Mouse (Mus musculus) thymus, adult 2 months (tissue): ENCODE measurements around the gene Gm49340. TPM values are rescaled to one million over a fixed set of nuclear protein-coding genes. Genes with fewer than 3 reads are reported as not detected.
A peak's percentile ranks its signal among the peaks of the same experiment; 100 is the strongest.

Experiments used
- DNase-seq: peaks from one replicate; pipeline ENCODE4 v3.0.0; 2021
- H3K27ac ChIP-seq: fragments of 200-500 bp; 2 replicates; pipeline ENCODE4 v1.5.1; 2012; ENCODE audit warnings: low read length, control low read depth; ENCODE audit not compliant: control insufficient read depth, insufficient read depth
- H3K27me3 ChIP-seq: fragments of 200-500 bp; 2 replicates; pipeline ENCODE4 v1.6.1; 2012; ENCODE audit warnings: mild to moderate bottlenecking, low read length, moderate library complexity, mixed read lengths; ENCODE audit not compliant: control insufficient read depth, insufficient read depth
- H3K36me3 ChIP-seq: fragments of 200-500 bp; 2 replicates; pipeline ENCODE4 v1.6.1; 2012; ENCODE audit warnings: mild to moderate bottlenecking, low read length, moderate library complexity; ENCODE audit not compliant: control insufficient read depth, insufficient read depth
- H3K4me1 ChIP-seq: fragments of 200-500 bp; replicated peaks from 2 replicates; pipeline ENCODE4 v1.6.1; 2012; ENCODE audit warnings: low read length; ENCODE audit not compliant: control insufficient read depth, insufficient read depth
- H3K4me3 ChIP-seq: fragments of 200-500 bp; 2 replicates; pipeline ENCODE4 v1.5.1; 2012; ENCODE audit warnings: mild to moderate bottlenecking, low read length, control low read depth, moderate library complexity; ENCODE audit not compliant: control insufficient read depth, insufficient read depth
- CTCF ChIP-seq: fragments of 200-500 bp; IDR thresholded peaks from 2 replicates; pipeline ENCODE4 v1.5.1; 2012; ENCODE audit warnings: mild to moderate bottlenecking, control low read depth, low read length, moderate library complexity, borderline replicate concordance; ENCODE audit not compliant: control insufficient read depth, poor library complexity, insufficient read depth; ENCODE audit errors: extremely low read depth
- POLR2A ChIP-seq: fragments of 200-500 bp; IDR thresholded peaks from 2 replicates; pipeline ENCODE4 v1.6.1; 2012; ENCODE audit warnings: mild to moderate bottlenecking, low read length, control low read depth, moderate library complexity; ENCODE audit not compliant: control insufficient read depth, poor library complexity, insufficient read depth; ENCODE audit errors: extremely low read depth
- WGBS: fragments of 180-500 bp; shearing (Covaris S2); methylation state at CpG from one replicate; pipeline ENCODE4 v1.1.7; 2018; 5-methylcytosine and 5-hydroxymethylcytosine counted together
- polyA plus RNA-seq: library from polyadenylated mRNA; depleted of rRNA; stranded (reverse); fragments of >200 nt; gene quantifications from 2 replicates; pipeline ENCODE4 v1.2.3, GENCODE M21; 2012; rRNA removed

The Gm49340 gene
- not detected in 2 replicates for polyA plus RNA-seq

DNA sequence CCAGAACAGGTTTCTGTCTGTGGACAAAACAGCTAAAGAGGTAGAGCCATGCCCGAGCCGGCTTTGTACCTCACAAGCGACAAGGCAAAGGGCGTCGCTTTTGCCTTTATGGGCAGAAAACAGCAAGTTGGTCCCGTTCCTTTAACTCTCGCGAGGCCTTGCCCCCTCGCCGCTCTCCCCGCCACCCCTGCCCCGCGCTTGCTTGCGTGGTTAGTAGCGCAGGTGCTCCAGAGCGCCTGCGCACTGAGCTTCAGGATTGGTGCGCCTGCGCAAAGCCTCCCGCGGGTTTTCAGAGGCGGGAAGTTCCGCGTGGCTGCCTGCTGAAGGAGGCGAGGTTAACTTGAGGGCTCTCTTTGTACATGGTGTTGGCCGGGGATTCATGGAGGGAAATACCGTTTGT, at the start of gene Gm49340, which contains the start of the genes Aspa and Spata22:
Gene Gm49340 (plus strand): TSS at position 300 of the 400 bp plus-strand sequence.
Gene Aspa (minus strand): TSS at position 155 of the 400 bp plus-strand sequence.
Gene Spata22 (plus strand): TSS at position 300 of the 400 bp plus-strand sequence.
- no peak within 1 kb of the TSS for H3K4me3 ChIP-seq
- H3K27me3 ChIP-seq = no peaks in the 10 kb centered on the region
- no peak for TF ChIP-seq CTCF
- TF ChIP-seq POLR2A = no peak
- H3K27ac ChIP-seq = no peak within 1 kb of the TSS
- 89% methylated on average over 27 of the region's 27 CpGs for WGBS
- no peaks in the 10 kb centered on the region for H3K4me1 ChIP-seq
- H3K36me3 ChIP-seq = no peaks in the 10 kb centered on the region
- DNase-seq = no peak

DNA sequence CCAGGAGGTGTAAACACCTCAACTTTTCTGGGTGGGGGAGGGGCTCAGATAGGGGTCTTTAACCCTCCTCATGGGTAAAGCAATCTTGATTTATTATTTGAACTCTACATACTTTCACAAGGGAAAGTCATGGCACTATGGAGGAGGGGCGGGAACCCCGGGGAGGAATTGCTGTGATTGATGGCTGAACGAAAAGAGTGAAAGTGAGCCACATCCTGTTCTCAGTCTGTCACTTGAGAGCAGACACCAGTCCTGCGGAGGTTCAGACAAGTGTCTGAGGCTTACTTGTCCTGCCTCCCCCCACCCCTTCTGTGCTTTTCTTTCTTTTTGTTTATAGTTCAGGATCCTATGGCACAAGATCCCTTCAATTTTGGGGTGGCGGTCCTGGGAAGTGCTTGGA, 48.8 kb upstream of the Gm49340 start:
- no peak overlapping the region for H3K27ac ChIP-seq
- no peak overlapping the region for H3K4me3 ChIP-seq
- no peaks in the 10 kb centered on the region for H3K4me1 ChIP-seq
- H3K27me3 ChIP-seq = no peaks in the 10 kb centered on the region
- no peak for DNase-seq
- H3K36me3 ChIP-seq = no peaks in the 10 kb centered on the region
- TF ChIP-seq POLR2A = no peak
- no peak for TF ChIP-seq CTCF
- whole genome bisulfite sequencing = 19% methylated on average over 5 of the region's 5 CpGs

DNA sequence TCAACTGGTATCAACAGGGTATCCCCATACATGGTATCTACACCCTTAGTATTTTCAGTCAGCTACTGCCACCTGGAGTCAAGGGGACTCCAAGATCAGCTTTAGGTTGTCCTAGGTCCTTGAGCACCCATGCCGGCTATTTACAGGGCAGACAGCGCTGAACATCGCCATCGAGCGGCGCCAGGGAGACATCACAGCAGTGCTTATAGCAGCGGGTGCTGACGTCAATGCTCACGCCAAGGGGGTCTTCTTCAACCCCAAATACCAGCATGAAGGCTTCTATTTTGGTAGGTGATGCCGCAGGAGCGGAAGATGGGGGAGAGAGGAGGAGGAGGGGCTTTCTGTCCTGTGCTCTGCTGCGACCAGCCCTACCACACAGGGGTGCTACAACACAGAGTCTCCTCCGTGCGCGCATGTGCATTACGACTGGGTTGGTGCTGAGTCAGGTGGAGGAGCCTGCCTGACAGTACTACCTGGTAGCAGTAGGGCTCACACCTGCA, 48.0 kb upstream of the Gm49340 start:
- TF ChIP-seq POLR2A = no peak
- TF ChIP-seq CTCF = no peak
- Histone ChIP-seq H3K36me3 (no peaks in the 10 kb centered on the region), H3K4me1 (no peaks in the 10 kb centered on the region), H3K27ac (no peak overlapping the region), H3K27me3 (no peaks in the 10 kb centered on the region), H3K4me3 (no peak overlapping the region)
- DNase-seq = peak; percentile 19
- WGBS = 4% methylated on average over 16 of the region's 16 CpGs

DNA sequence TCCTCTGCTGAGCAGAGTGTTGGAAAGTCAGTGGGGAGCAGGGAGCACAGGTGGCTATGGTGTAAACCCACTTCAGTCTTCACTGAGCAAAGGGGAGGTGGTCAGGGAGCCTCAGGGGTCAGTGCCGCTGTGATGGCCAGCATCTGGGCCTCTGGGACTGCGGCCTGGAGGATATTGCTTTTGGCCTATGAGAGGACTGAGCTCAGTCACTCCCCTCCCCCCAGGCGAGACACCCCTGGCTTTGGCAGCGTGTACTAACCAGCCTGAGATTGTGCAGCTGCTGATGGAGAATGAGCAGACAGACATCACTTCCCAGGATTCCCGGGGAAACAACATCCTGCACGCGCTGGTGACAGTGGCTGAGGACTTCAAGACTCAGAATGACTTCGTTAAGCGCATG, 46.2 kb upstream of the Gm49340 start:
- no peak for TF ChIP-seq CTCF
- no peak for TF ChIP-seq POLR2A
- Histone ChIP-seq H3K27ac (no peak overlapping the region), H3K27me3 (no peaks in the 10 kb centered on the region), H3K4me1 (no peaks in the 10 kb centered on the region), H3K4me3 (no peak overlapping the region), H3K36me3 (no peaks in the 10 kb centered on the region)
- DNase-seq = no peak
- WGBS = 85% methylated on average over 9 of the region's 9 CpGs

DNA sequence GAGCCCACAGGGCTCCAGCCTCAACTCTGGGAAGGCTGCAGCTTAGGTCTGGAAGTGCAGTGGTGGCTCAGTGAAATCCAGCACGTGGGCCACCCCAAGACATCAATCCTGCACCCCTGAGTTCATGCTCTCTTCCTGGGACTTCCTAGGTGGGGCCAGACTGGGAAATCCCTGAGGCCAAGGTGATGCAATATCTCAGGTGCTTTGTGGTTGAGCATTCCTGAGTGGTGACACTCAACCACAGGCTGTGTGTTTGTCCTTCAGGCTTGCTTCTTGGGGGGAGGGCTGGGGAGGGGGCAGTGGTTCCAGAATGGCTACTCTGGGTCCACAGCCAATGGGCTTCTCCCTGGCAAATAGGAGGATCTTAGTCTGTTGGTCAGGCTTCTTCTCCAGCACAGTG, 45.6 kb upstream of the Gm49340 start:
- Histone ChIP-seq H3K36me3 (no peaks in the 10 kb centered on the region), H3K4me1 (no peaks in the 10 kb centered on the region), H3K27me3 (no peaks in the 10 kb centered on the region), H3K27ac (no peak overlapping the region), H3K4me3 (no peak overlapping the region)
- 35% methylated on average over 1 of the region's 1 CpGs for WGBS
- no peak for DNase-seq
- TF ChIP-seq POLR2A (no peak), CTCF (no peak)

DNA sequence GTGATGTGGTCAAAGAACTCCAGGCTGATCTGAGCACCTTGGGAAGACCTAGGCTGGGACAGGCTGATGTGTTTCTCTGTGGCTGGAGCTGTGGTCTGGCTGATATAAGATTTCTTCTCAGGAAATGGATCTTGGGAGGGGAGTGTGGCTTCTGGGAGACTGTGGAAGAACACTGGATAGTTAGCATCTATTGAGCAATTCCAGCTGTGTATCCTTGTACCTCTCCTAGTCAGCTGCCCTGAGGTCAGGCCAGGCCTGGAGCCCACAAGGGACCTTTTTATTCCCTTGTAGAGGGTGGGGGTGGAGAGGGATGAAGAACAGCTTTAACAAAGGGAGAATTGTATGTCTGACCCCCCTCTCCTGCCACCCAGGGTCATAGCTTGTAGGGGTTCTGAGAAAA, 45.2 kb upstream of the Gm49340 start:
- H3K27ac ChIP-seq = no peak overlapping the region
- no peaks in the 10 kb centered on the region for H3K4me1 ChIP-seq
- TF ChIP-seq CTCF (no peak), POLR2A (no peak)
- no peaks in the 10 kb centered on the region for H3K27me3 ChIP-seq
- H3K4me3 ChIP-seq = no peak overlapping the region
- no peaks in the 10 kb centered on the region for H3K36me3 ChIP-seq
- DNase-seq = no peak

DNA sequence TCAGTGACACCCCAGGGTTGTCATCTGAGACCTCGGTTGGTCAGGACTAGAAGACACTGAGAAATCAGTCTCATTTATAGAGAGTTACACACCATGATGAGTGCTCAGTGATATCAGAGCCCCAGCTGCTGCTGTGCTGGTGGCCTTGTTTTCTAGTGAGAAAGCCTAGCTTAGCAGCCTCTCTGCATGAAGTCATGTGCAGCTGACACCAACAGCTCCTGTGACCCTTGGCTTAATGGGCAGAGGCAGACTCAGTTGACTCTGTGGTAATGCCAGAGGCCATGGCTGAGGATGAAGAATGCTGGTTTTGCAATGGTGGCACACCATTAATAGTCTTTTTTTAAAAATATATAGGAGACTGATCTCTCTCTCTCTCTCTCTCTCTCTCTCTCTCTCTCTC, 39.9 kb upstream of the Gm49340 start:
- Histone ChIP-seq H3K4me1 (no peaks in the 10 kb centered on the region), H3K36me3 (no peaks in the 10 kb centered on the region), H3K27ac (no peak overlapping the region), H3K4me3 (no peak overlapping the region), H3K27me3 (no peaks in the 10 kb centered on the region)
- WGBS = 83% methylated on average over 1 of the region's 1 CpGs
- TF ChIP-seq CTCF (no peak), POLR2A (no peak)
- no peak for DNase-seq
